Comparison of ENCODE assay signal across 8 mouse cellular contexts in genomic region chr7:44819863-44820262, GRCm38 (mm10). TPM values are rescaled to one million over a fixed set of nuclear protein-coding genes. Genes with fewer than 3 reads are reported as not detected.
A peak's percentile ranks its signal among the peaks of the same experiment; 100 is the strongest.
DNase-seq lines count a peak whose midpoint lies in the region; ATAC-seq lines count a peak whose summit lies in the region.

No protein-coding gene starts in this region.

- peak; percentile 14 for DNase-seq in cerebellum, adult 11-12 months
- no peak for DNase-seq in cerebellum, postnatal 4 days (ENCODE audit: low spot score in 2 of 2)
- DNase-seq in lung, postnatal 4 days, result no peak
- DNase-seq in embryonic facial prominence, embryonic 14.5 days (ENCODE audit: low spot score), result no peak
- DNase-seq in right cerebral cortex, postnatal 25 days, result no peak

- ATAC-seq in lung, embryonic 15.5 days (ENCODE audit: borderline replicate concordance, extremely low read depth, low FRiP score, low TSS enrichment), result no peak
- ATAC-seq in embryonic facial prominence, embryonic 14.5 days (ENCODE audit: low read depth), result no peak
- ATAC-seq in limb, embryonic 15.5 days (ENCODE audit: insufficient number of reproducible peaks, low FRiP score, low TSS enrichment, low read depth), result no peak
- ATAC-seq in monocyte, adult 5-6 weeks (replicated peaks; ENCODE audit: insufficient number of reproducible peaks, low FRiP score, low TSS enrichment, poor library complexity, severe bottlenecking), result no peak

- no peak overlapping the region for H3K4me3 ChIP-seq in lung, embryonic 15.5 days
- 0 out of 2 replicates have a peak overlapping the region, but pooled peaks have one; percentile 86 for H3K4me3 ChIP-seq in embryonic facial prominence, embryonic 14.5 days (ENCODE audit: low read depth, low read length)
- peak overlapping the region; percentile 86; the same call in 1 of the 2 replicates for H3K4me3 ChIP-seq in limb, embryonic 15.5 days

- no peak overlapping the region for H3K27ac ChIP-seq in lung, embryonic 15.5 days
- H3K27ac ChIP-seq in embryonic facial prominence, embryonic 14.5 days (replicated peaks; ENCODE audit: low read depth, low read length), result no peak overlapping the region
- H3K27ac ChIP-seq in limb, embryonic 15.5 days, result peak overlapping the region; percentile 44; the same call in 1 of the 2 replicates

- H3K9ac ChIP-seq in lung, embryonic 15.5 days, result peak overlapping the region; percentile 16; the same call in 1 of the 2 replicates
- no peak overlapping the region for H3K9ac ChIP-seq in embryonic facial prominence, embryonic 14.5 days (ENCODE audit: low read depth, low read length)
- no peak overlapping the region for H3K9ac ChIP-seq in limb, embryonic 15.5 days

- no peaks in the 10 kb centered on the region for H3K36me3 ChIP-seq in lung, embryonic 15.5 days
- no peaks in the 10 kb centered on the region for H3K36me3 ChIP-seq in embryonic facial prominence, embryonic 14.5 days (ENCODE audit: control insufficient read depth, insufficient read depth, low read length)
- no peaks in the 10 kb centered on the region; the same call in 1 of the 2 replicates for H3K36me3 ChIP-seq in limb, embryonic 15.5 days

- 42% methylated on average over 5 of the region's 5 CpGs for WGBS in lung, embryonic 15.5 days
- 61% methylated on average over 5 of the region's 5 CpGs for WGBS in embryonic facial prominence, embryonic 14.5 days
- 61% methylated on average over 5 of the region's 5 CpGs for WGBS in limb, embryonic 15.5 days

- peak overlapping the region; percentile 60; the same call in 1 of the 2 replicates for H3K4me2 ChIP-seq in lung, embryonic 15.5 days
- H3K4me2 ChIP-seq in embryonic facial prominence, embryonic 14.5 days (ENCODE audit: low read depth, low read length), result no peak overlapping the region
- peak overlapping the region; percentile 71; the same call in 1 of the 2 replicates for H3K4me2 ChIP-seq in limb, embryonic 15.5 days

- peaks cover 72% of the 10 kb centered on the region for H3K4me1 ChIP-seq in lung, embryonic 15.5 days
- peaks cover 20% of the 10 kb centered on the region for H3K4me1 ChIP-seq in embryonic facial prominence, embryonic 14.5 days (ENCODE audit: control insufficient read depth, insufficient read depth, low read length)
- H3K4me1 ChIP-seq in limb, embryonic 15.5 days, result peaks cover 59% of the 10 kb centered on the region

- H3K27me3 ChIP-seq in lung, embryonic 15.5 days, result no peaks in the 10 kb centered on the region
- H3K27me3 ChIP-seq in embryonic facial prominence, embryonic 14.5 days (replicated peaks; ENCODE audit: control insufficient read depth, insufficient read depth, low read length), result no peaks in the 10 kb centered on the region
- H3K27me3 ChIP-seq in limb, embryonic 15.5 days, result no peaks in the 10 kb centered on the region

- H3K9me3 ChIP-seq in lung, embryonic 15.5 days, result no peaks in the 10 kb centered on the region
- H3K9me3 ChIP-seq in embryonic facial prominence, embryonic 14.5 days (ENCODE audit: control insufficient read depth, low read length), result no peaks in the 10 kb centered on the region
- H3K9me3 ChIP-seq in limb, embryonic 15.5 days, result no peaks in the 10 kb centered on the region

RNA-seq across cellular contexts. Expression of gene Atf5, which starts 3.4 kb away (rescaled TPM):
- 4.9 and 5.0 TPM in 2 replicates for polyA plus RNA-seq in lung, embryonic 15.5 days (2015; fragmentation: Nextera tagmentation; extraction: Ambion mirVana)
- 6.8 and 6.9 TPM in 2 replicates for polyA plus RNA-seq in embryonic facial prominence, embryonic 14.5 days (2014; fragmentation: Nextera tagmentation; extraction: Ambion mirVana)
- polyA plus RNA-seq in limb, embryonic 15.5 days (2015; fragmentation: Nextera tagmentation; extraction: Ambion mirVana), result 5.7 and 6.2 TPM in 2 replicates
- total RNA-seq in monocyte, adult 5-6 weeks (2017), result 1.1 to 2.8 TPM (median 2.8 TPM) in 3 replicates

RNA-seq across cellular contexts. Expression of gene Il4i1, which starts 3.7 kb away (rescaled TPM):
- 0.63 and 1.7 TPM in 2 replicates for polyA plus RNA-seq in lung, embryonic 15.5 days (2015; fragmentation: Nextera tagmentation; extraction: Ambion mirVana)
- 0.78 and 1.4 TPM in 2 replicates for polyA plus RNA-seq in embryonic facial prominence, embryonic 14.5 days (2014; fragmentation: Nextera tagmentation; extraction: Ambion mirVana)
- polyA plus RNA-seq in limb, embryonic 15.5 days (2015; fragmentation: Nextera tagmentation; extraction: Ambion mirVana), result 1.0 and 1.6 TPM in 2 replicates
- total RNA-seq in monocyte, adult 5-6 weeks (2017), result 1.1 to 5.2 TPM (median 3.7 TPM) in 3 replicates

RNA-seq across cellular contexts. Expression of gene Nup62, which starts 4.0 kb away (rescaled TPM):
- polyA plus RNA-seq in lung, embryonic 15.5 days (2015; fragmentation: Nextera tagmentation; extraction: Ambion mirVana), result 95.6 and 97.7 TPM in 2 replicates
- 47.0 and 51.1 TPM in 2 replicates for polyA plus RNA-seq in embryonic facial prominence, embryonic 14.5 days (2014; fragmentation: Nextera tagmentation; extraction: Ambion mirVana)
- 83.6 and 88.0 TPM in 2 replicates for polyA plus RNA-seq in limb, embryonic 15.5 days (2015; fragmentation: Nextera tagmentation; extraction: Ambion mirVana)
- 34.3 to 35.3 TPM (median 35.2 TPM) in 3 replicates for total RNA-seq in monocyte, adult 5-6 weeks (2017)

RNA-seq across cellular contexts. Expression of gene Akt1s1, which starts 28.9 kb away (rescaled TPM):
- 109 and 111 TPM in 2 replicates for polyA plus RNA-seq in lung, embryonic 15.5 days (2015; fragmentation: Nextera tagmentation; extraction: Ambion mirVana)
- 69.0 and 78.6 TPM in 2 replicates for polyA plus RNA-seq in embryonic facial prominence, embryonic 14.5 days (2014; fragmentation: Nextera tagmentation; extraction: Ambion mirVana)
- 118 and 124 TPM in 2 replicates for polyA plus RNA-seq in limb, embryonic 15.5 days (2015; fragmentation: Nextera tagmentation; extraction: Ambion mirVana)
- 11.6 to 33.0 TPM (median 13.0 TPM) in 3 replicates for total RNA-seq in monocyte, adult 5-6 weeks (2017)

RNA-seq across cellular contexts. Expression of gene Tbc1d17, which starts 29.0 kb away (rescaled TPM):
- 71.3 and 74.4 TPM in 2 replicates for polyA plus RNA-seq in lung, embryonic 15.5 days (2015; fragmentation: Nextera tagmentation; extraction: Ambion mirVana)
- 66.9 and 82.7 TPM in 2 replicates for polyA plus RNA-seq in embryonic facial prominence, embryonic 14.5 days (2014; fragmentation: Nextera tagmentation; extraction: Ambion mirVana)
- polyA plus RNA-seq in limb, embryonic 15.5 days (2015; fragmentation: Nextera tagmentation; extraction: Ambion mirVana), result 82.6 and 89.6 TPM in 2 replicates
- total RNA-seq in monocyte, adult 5-6 weeks (2017), result 33.8 to 69.8 TPM (median 57.7 TPM) in 3 replicates
